33 mouse cellular contexts compared by ENCODE assay signal in the genomic region with DNA sequence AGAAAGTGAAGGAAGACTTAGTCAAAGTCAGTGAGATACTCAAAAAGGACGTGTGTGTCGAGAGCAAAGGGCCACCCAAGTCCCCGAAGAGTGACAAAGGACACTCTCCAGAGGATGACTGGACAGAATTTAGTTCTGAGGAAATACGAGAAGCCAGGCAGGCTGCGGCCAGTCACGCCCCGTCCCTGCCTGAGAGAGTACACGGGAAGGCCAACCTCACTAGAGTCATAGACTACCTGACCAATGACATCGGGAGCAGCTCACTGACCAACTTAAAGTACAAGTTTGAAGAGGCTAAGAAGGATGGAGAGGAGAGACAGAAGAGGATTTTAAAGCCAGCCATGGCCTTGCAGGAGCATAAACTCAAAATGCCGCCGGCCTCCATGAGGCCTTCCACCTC.
"Had no signal": no experiment of that assay in that cellular context is flagged by ENCODE, and none has a peak within 500 bp of the region (broad histone marks: within the 10 kb centered on the region; RNA-seq: fewer than 3 reads in every experiment).

No protein-coding gene starts in this region.

- ATAC-seq: hindbrain, embryonic 16.5 days; hindbrain, postnatal 0 days; inflammation-experienced regulatory T-cells, adult 6 months; intestine, embryonic 15.5 days; intestine, embryonic 16.5 days; intestine, postnatal 0 days had no signal

- H3K27ac ChIP-seq: heart, embryonic 10.5 days; heart, embryonic 13.5 days; heart, embryonic 15.5 days; hindbrain, embryonic 10.5 days; hindbrain, embryonic 12.5 days; hindbrain, embryonic 13.5 days; hindbrain, embryonic 14.5 days; hindbrain, embryonic 15.5 days; hindbrain, postnatal 0 days; intestine, embryonic 15.5 days; kidney, embryonic 15.5 days; kidney, postnatal 0 days; layer of hippocampus, adult 2 months had no signal

- DNase-seq: heart, postnatal 10 days; heart, postnatal 14 days; heart, postnatal 36 days; heart, postnatal 4 days; kidney, adult 11 months; kidney, adult 18-20 months; kidney, adult 2 months; kidney, adult 8-10 months; kidney, adult 9 months; kidney, postnatal 10 days; kidney, postnatal 14 days; kidney, postnatal 36 days; kidney, postnatal 4 days; layer of hippocampus, adult 9-11 months; layer of hippocampus, postnatal 36 days had no signal

- H3K9ac ChIP-seq: heart, embryonic 12.5 days; heart, embryonic 13.5 days; heart, embryonic 15.5 days; hindbrain, embryonic 12.5 days; hindbrain, embryonic 13.5 days; hindbrain, embryonic 14.5 days; hindbrain, embryonic 15.5 days; intestine, embryonic 15.5 days; kidney, embryonic 15.5 days had no signal

- H3K9me3 ChIP-seq: heart, embryonic 10.5 days; heart, embryonic 15.5 days; hindbrain, embryonic 15.5 days had no signal

- H3K27me3 ChIP-seq: heart, embryonic 12.5 days; heart, embryonic 13.5 days; heart, embryonic 15.5 days; hindbrain, embryonic 12.5 days; hindbrain, embryonic 13.5 days; hindbrain, embryonic 15.5 days; intestine, embryonic 15.5 days; kidney, embryonic 15.5 days had no signal

- H3K4me3 ChIP-seq: heart, embryonic 10.5 days; heart, embryonic 12.5 days; heart, embryonic 13.5 days; heart, embryonic 15.5 days; hindbrain, embryonic 10.5 days; hindbrain, embryonic 12.5 days; hindbrain, embryonic 13.5 days; hindbrain, embryonic 15.5 days; intestine, embryonic 15.5 days; kidney, embryonic 15.5 days; layer of hippocampus, adult 2 months had no signal

- H3K4me1 ChIP-seq: heart, embryonic 10.5 days; heart, embryonic 12.5 days; heart, embryonic 13.5 days; heart, embryonic 15.5 days; hindbrain, embryonic 10.5 days; hindbrain, embryonic 12.5 days; hindbrain, embryonic 13.5 days; hindbrain, embryonic 15.5 days; intestine, embryonic 15.5 days; kidney, embryonic 15.5 days had no signal

- H3K4me2 ChIP-seq: heart, embryonic 12.5 days; heart, embryonic 13.5 days; heart, embryonic 15.5 days; hindbrain, embryonic 12.5 days; hindbrain, embryonic 13.5 days; hindbrain, embryonic 14.5 days; hindbrain, embryonic 15.5 days; intestine, embryonic 15.5 days; kidney, embryonic 15.5 days had no signal
